Mouse (Mus musculus): ENCODE results near the gene Oas3.
"Not testable (repeated sequence)": the region's sequence is repeated elsewhere in the genome, so short reads cannot be mapped to it uniquely, and the experiment has no call there.

The Oas3 gene

DNA sequence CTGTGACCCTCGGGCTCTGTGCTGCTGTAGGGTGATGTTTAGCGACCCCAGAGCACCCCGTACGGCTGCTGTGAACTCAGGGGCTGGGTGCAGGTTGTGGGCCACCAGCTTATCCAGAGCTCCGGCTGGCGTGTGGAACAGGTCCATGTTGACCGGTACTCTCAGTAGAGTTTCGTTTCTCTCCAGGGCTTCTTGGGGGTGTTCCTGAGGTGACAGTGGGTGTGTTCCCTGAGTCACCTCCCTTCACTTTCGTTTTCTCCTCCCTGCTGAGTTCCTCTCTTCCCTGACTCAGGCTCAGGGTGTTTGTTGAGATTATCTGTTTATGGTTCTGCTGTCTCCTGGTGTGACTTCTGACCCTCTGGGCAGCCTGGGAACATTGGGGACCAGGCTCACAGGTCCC lies at the start of gene Oas3:
Gene Oas3, minus strand, starts transcription at position 184 of the 400 bp plus-strand sequence.
- DNase-seq = no peak

DNA sequence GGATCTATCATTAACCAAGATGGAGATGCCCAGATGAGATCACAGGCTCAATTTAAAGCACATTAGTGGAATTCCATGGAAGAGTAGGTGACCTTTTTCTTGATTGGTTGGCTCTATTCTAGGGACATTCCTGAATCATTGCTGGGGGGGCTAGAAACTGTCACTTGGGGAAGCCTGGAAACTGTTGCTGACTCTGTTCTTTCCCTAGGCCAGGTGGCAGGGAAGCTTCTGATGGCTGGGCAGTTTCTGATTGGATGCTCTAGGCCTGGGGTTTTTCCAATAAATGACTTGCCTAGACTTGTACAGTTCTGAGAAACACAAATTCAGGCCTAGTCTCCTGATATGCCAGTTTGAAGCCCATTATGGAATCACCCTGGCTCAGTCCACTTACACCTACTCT lies 41.5 kb upstream of the Oas3 start:
- no peak for DNase-seq

DNA sequence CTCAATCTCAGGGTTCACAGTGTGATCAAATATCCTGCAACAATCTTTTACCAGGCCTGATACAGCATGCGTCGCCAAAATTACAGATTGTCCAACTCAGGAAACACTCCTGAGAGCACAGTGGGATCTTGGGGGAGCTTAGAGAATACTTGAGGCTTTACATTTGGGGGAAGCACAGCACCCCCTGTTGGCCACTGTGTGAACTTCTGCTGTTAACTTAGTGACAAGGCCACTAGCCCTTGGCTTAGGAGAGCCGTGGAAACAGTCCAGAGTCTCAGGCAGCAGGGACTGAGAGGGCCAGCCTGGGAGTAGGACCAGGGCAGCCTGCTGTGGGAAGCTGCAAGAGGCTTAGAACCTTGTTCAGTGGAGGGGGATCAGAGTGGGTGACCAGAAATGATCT lies 38.5 kb upstream of the Oas3 start:
- DNase-seq = peak; percentile 22 to 62

DNA sequence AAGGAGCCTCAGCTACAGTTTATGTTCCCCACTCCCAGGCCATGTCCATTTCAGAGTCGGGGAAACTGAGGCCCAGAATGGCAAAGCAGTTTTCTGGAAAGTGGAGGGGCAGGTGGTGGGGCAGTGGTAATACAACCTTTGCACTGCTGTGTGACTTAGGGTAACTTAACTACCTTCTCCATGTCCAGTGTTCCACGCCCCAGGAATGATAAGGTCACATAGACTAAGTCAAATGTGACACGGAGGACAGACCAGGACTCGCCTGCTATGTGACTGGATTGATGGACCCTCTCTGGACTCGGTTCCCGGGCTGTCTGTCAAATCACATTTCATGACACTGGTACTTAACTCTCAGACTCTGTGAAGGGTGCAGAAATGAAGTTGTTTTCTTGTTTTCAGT lies 35.6 kb upstream of the Oas3 start:
- no peak for DNase-seq

DNA sequence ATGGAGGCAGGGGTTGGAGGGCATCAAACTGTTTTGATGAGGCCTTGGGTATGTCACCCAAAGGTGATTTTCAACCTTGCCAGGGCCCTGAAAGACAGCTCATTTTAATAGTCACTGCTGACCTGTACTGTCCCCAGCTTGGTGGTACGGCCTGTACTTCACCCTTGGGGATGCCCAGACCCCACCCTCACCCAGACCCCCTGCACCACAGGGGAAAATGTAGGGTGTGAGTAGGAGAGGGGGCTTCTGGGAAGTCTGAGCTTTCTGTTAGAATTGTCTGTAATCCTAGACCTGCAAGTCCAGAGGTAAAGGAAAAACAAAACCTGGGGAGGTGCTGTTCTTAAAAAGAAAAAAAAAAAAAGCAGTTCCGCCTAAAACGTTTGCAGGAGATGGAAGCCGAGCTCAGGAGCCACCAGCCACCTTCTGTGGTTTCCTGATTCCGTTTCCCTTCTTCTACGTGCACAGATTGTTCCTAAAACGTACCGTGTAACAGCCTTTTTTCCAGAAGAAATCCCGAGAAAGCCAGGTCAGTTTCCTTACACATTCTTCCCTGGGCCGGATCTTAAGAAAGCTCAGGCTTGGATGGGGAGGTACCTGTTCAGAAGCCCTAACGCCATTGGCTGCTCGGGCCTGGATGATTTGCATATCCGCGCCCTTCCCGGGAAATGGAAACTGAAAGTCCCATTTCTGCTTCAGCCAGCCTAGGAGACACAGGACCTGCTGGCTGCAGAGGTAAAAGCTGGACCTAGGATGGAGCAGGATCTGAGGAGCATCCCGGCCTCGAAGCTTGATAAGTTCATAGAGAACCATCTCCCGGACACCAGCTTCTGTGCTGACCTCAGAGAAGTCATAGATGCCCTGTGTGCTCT lies 34.7 kb upstream of the Oas3 start, which contains the start of gene Oas1c:
Gene Oas1c, minus strand, starts transcription at position 564 of the 869 bp plus-strand sequence.
- peak; percentile 67 to 77 for DNase-seq

DNA sequence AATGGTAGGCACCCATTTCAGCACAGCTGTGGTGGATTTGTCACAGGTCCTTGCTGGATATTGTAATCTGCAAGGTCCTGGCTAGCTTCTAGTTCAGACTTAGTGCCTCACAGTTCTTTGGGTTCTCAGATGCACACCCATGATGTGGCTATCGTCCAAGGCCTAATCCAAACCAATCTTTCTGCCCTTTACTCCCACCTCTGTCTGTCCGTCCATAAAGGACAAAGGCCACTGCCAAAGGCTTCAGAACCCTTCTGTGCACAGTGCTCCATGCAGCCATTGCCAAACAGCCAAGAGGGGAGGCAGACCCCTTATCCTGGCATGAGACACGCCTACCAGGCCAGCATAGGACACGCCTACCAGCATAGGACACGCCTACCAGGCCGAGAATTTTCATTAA lies 31.7 kb upstream of the Oas3 start:
- DNase-seq = no peak

DNA sequence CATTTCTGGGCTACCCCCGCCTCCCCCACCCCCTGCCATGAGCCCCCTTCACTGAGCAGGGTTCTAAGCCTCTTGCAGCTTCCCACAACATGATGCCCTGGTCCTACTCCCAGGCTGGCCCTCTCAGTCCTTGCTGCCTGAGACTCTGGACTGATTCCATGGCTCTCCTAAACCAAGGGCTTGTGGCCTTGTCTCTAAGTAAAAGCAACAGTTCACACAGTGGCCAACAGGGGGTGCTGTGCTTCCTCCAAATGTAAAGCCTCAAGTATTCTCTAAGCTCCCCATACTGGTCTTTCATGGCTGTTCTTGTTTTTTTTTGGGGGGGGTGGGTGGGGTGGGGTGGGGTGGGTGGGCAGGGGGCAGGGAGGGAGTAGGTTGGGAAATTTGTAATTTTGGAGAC lies 29.0 kb upstream of the Oas3 start:
- DNase-seq = peak; percentile 25 to 71

DNA sequence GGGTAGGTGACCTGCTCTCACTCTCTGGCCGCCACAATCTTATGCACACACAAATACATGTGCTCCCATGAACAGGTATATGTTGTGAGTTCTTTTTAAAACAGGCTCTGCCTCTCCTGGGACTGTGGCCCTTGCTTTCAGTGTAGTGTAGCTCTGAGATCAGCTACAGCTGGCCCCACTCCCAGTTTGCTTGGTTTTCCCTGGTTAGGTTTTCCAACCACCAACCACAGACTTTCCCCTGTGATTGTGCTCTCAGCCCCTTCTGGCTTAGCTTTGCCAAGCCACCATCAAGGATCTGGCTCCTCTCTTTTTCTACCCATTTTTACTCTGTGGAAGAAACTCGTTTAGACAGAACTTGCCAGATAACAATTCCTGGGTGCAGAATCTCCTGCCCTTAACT lies 26.1 kb upstream of the Oas3 start:
- DNase-seq = no peak

DNA sequence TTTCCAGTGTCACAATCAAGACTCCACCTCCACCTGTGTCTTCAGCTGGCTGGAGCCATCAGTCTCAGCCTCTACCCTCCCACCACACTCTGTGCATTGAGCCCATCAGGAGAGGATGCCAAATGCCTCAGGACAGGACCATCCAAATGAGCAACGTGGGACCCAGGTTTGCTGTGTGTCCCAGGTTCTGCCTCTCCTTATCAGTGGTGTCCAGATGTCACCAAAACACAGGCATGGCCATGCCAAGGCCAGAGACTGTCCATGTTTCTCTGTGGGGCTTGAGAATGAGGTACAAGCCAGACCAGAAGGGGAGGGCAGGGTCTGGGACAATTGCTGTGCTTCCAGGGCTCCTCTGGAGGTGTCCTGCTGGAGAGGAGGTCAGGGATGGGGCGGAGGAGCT lies 21.5 kb upstream of the Oas3 start:
- DNase-seq = not testable (repeated sequence)

DNA sequence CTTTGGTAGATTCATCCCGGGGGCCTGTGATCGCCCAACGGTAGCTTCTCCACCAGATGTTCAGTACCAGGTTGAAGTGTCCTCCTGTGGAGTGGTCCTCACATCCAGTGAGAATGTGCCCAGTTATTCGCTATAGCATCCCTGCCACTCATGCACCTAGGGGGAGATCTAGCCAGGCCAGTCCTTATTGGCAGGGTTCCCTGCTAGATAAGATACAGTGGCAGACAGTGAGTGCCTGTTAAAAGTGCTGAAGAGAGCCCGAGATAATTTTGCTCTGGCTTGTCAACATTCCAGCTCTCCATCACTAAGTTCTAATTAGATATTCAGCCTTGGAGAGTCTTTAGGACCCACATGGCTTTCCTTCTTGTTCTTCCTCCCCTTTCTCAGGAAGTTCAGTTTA lies 20.7 kb upstream of the Oas3 start:
- DNase-seq = not testable (repeated sequence)

DNA sequence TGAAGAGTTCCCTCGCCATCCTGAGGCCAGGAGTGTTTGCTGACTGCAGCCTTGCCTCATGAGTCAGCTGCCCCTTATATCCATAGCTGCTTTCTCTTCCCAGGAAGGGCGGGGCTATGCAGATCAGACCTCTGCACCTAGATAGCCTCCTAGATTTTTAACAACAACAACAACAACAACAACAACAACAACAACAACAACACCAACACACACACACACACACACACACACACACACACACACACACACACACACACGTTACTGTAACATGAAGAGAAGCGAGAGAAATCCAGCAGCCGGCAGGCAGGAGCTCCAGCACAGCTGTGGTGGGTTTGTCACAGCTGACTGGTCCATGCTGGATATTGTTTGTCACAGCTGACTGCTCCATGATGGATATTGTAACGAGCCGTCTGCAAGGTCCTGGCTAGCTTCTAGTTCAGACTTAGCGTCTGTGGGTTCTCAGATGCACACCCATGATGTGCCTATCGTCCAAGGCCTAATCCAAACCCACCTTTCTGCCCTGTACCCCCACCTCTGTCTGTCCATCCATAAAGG lies 18.1 kb upstream of the Oas3 start, which contains the start of gene Oas1e:
Gene Oas1e, minus strand, starts transcription at position 51 of the 555 bp plus-strand sequence.
- not testable (repeated sequence) for DNase-seq

DNA sequence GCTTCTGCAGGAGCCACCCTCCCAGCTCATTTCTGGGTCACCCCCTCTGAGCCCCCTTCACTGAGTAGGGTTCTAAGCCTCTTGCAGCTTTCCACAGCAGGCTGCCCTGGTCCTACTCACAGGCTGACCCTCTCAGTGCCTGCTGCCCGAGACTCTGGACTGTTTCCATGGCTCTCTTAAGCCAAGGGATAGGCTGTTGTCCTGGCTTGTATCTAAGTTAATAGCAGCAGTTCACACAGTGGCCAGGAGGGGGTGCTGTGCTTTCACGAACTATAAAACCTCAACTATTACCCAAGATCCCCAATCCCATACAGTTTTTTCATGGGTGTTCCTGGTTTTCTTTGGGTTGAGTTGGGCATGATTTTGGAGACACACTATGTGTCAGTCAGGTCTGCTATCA lies 15.6 kb upstream of the Oas3 start:
- peak in 1 of 2 experiments; percentile 63 for DNase-seq

DNA sequence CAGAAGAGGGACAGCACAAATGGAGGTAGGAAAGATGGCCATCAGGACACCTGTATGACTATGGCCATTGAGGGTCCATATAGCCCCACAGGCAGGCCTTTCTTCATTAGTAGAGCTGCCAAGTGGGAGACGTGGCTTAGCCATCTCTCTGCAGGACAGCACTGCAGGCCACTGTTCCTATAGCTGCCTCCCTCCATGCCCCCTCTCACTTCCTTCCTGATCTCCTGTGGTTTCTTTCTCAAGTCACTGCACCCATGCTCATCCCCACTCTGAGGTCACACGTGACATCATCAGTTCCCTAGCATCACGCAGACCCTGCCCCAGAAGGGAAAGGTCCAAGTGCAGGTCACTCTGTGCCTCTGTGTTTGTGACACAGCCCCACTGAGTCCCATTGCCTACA lies 9.6 kb upstream of the Oas3 start:
- no peak for DNase-seq

DNA sequence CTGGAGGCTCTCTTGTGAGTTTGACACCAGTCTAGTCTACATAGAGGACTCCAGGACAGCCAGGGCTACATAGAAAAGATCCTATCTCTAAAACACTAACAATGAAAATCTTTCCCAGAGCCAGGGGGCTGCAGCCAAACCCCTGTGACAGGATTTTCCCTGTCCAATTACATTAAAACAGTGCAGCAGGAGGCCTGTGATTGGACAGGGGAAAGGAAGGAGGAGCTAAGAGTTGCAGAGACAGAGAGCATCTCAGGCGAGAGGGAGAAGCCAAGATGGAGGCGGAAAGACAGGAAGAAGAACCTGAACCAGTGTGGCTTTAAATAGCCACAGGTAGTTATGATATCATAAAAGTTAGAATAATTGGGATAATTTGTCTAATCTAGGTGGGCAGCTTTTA lies 5.0 kb upstream of the Oas3 start:
- no peak for DNase-seq

DNA sequence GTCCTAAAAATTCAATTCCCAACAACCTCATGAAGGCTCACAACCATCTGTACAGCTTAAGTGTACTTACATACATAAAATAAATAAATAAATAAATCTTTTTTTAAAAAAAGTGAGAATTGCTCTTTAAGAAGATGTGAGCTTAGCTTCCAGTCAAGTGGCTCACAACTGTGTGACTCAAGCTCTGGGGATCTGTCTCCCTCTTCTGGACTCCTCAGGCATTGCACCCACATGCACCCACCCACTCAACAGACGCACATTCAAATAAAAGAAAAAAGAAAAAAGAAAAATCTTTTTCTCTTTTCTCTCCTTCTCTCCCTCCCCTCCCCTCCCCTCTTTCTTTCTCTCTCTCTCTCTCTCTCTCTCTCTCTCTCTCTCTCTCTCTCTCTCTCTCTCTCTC lies 4.2 kb upstream of the Oas3 start:
- no peak for DNase-seq

DNA sequence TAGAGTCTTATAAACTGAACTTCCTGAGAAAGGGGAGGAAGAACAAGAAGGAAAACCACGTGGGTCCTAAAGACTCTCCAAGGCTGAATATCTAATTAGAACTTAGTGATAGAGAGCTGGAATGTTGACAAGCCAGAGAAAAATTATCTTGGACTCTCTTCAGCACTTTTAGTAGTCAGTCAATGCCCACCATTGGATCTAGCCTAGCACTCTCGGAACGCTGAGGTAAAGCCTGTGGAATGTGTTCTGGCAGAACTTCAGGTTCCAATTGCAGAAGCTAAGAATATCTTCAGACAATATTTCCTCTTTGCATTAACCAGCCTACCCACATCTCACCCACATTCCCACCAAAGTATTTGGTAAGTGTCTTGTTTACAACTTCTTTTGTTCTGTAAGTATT lies 2.5 kb upstream of the Oas3 start:
- no peak for DNase-seq

DNA sequence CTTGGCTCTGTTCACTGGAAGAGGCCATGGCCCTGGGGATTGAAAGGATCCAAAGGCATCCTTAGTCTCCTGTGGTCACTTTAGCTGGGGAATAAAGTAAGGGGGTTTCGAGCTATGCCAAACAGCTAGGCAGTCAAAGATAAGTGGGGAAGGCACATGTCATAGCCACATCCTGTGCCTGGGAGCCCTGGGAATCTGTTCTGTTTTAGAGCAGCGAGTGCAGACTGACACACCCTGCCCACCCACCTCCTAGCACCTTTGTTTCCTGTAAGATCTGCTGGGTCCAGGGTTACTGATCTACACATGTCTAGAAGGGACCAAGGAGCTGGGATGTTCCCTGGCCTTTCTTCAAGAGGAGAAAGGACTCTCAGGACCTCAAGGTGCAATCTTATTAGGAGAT lies 1.5 kb upstream of the Oas3 start:
- no peak for DNase-seq

DNA sequence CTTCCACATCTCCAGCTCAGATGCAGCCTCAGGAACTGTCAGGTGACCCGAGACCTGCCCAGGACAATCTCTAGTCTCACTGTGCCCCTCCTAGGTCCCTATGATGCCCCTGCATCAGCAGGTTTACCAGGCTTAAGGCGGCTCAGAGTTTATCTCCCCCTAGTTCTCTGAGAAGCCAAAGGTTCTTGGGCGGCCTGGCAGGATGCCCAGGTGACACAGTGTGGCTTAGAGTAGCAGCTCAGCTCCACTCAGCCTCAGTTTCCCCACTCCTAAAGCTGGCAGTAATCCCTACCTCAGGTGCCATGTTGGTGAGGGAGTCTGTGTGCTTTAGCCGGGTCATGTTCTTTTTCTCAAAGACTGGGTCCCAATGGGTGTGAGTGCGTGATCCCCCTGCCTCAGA lies 660 bp downstream of the Oas3 start:
- no peak for DNase-seq

DNA sequence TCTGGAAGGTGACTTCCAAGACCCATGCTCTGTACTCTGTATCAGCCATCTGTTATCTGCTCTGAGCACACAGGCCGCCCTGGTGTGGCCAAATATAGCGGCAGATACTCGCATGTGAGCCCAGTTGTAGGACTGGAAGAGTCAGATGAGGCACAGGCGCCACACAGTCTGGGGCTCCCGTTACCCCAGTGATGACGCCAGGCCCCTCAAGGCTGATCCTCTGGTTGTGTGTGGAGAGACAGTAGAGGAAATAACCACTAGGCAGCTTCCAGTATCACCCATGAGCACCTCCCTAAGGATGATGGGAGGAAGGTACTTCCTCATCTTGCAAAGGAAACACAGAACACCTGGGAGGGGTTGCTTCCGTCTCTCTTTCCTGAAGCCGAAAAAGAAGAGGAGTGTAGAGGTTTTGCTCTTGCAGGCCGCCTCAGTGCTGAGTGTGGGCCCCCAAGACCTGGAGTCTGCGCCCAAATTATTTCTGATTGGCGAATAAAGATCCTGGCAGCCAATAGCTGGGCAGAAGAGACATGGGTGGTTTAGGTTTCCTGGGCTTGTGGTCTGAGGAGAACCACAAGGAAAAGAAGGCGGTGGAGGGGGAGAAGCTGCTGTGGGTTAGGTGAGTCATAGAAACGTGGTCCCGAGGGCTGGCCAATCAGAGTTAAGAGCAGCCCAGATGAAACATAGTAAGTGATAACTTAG lies 2.0 kb downstream of the Oas3 start:
- peak in 1 of 2 experiments; percentile 25 for DNase-seq

DNA sequence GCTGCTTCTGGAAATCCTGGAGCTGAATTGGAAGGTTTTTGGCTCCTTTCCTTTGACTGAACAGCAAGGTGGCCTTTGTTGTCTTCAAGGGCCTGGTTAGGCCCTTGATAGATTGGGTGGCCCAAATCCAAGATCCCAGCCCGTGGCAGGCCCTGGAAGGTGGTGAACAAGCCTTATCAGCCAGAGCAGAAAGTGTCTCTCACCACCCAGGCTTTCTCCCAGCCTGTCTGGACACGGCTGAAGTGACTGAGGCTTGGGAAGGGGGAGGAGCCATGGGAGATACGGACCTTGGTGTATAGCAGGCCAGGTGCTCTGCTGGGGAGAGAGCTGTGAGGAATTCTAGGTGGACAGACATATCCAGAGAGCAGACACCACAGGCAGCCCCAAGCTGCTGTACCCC lies 8.1 kb downstream of the Oas3 start:
- no peak for DNase-seq

DNA sequence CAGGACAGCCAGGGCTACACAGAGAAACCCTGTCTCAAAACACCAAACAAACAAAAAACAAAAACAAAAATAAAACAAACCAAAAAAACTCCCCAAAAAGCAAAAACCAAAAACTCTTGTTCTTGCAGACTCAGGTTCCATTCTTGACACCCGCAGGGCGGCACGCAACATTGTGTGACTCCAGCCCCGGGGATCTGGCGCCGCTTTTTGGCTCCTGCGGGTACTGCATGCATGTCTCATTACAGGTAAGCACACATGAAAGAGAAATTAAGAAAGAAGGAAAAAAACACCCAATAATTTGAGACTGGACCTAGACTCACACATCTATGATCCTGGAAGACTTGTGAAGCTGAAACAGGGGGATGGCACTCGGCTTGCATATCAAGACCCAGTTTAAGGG lies 12.5 kb downstream of the Oas3 start:
- DNase-seq = no peak

DNA sequence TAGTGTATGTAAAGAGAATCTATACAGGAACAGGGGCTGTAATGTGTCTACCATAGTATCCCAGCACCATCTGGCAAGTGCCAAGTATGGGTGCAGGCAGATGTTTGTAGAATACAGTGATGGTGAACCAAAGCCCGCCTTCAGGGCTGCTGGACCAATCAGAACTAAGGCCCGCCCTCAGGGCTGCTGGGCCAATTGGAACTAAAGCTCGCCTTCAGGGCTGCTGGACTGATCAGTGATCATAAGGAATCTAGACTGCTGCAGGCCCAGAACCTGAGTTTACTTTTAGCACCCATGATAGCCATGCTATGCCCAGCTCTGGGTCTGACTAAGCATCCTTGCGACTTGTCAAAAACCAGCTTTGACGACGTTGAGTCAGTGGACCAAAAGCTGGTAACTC lies 15.6 kb downstream of the Oas3 start:
- DNase-seq = no peak

DNA sequence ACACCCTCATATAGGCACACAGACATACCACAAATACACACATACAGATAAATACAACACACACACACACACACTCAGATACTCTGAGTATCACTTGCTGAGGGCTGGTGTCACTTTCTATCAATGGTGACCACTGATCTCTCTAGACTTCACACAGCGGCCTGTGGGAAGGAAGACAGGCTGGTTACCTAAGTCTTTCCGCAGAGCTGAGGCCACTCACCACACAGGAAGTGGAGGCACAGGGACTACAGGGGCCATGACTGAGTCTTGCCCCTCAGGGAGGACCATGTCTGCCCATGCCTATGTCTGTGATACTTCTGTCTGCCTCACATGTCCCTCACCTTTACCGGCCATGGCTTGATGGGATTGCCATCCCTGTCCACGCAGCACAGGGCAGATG lies 23.2 kb downstream of the Oas3 start:
- no peak for DNase-seq

DNA sequence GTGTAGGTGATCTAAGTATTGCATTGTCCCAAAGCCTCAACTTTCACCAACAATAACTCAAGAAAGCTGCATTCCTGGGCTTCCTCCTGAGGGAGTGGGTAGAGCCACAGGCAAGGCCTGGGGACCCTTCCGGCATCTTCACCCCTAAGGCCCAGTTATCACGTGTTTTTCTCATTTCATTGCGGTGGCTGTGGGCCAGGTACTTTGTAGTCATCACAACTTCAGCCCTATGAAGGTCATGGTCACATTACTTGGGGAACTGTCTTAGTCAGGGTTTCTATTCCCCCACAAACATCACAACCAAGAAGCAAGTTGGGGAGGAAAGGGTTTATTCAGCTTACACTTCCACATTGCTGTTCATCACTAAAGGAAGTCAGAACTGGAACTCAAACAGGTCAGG lies 24.7 kb downstream of the Oas3 start:
- DNase-seq = no peak

Data from spleen, adult 18-20 months (tissue).